Comparison of ENCODE assay signal across 8 mouse cellular contexts in the genomic region with DNA sequence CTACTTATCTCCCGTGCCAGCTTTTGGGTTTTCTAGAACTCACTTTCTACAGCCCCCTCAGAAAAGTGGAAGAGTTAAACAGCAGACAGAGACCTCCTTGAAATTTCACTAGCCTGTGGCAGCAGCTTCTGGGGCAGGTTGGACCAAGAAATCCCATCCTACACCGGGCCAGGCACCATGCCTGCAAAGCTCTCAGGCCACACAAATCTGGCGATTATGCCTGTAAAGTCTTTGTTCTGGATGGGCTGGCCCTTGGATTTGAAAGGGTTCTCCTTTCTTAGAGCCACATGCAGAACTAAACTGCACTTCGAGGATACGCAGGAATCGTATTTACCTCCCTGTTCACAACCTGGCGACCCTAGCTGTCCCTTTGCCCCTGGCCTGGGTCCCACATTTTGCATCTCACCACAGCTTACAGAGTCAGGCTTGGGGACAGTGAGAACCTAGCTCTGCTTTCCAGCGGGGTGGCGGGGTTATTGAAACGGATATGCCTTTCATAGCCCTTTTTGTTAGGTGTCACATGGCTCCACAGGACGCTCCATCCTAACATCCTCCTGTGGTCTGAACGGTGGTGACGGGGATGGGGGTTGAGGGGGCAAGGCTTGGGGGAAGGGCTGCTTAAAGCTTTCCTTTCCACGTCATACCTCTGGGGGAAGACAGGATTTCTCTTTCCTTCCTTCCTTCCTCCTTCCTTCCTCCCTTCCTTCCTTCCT.
DNase-seq lines count a peak whose midpoint lies in the region; ATAC-seq and TF ChIP-seq lines count a peak whose summit lies in the region.

No protein-coding gene starts in this region.

- no peak for TF ChIP-seq POLR2A in cortical plate, adult 2 months (IDR thresholded peaks at IDR 0.05; ENCODE audit: extremely low read depth, insufficient read depth, low read length)

- H3K36me3 ChIP-seq in heart, embryonic 15.5 days = no peaks in the 10 kb centered on the region
- H3K36me3 ChIP-seq in kidney, embryonic 16.5 days (ENCODE audit: insufficient read depth, low read length) = no peaks in the 10 kb centered on the region

- no peak for ATAC-seq in heart, embryonic 15.5 days (replicated peaks; ENCODE audit: insufficient number of reproducible peaks, insufficient read depth, low FRiP score, low read depth)
- peak; percentile 49 for ATAC-seq in kidney, embryonic 16.5 days (ENCODE audit: low FRiP score, low TSS enrichment)
- ATAC-seq in erythroblast, adult 5-6 weeks (replicated peaks; ENCODE audit: low FRiP score, poor library complexity, severe bottlenecking) = no peak

- H3K27ac ChIP-seq in cortical plate, adult 2 months (ENCODE audit: insufficient read depth, low read length) = no peak overlapping the region
- H3K27ac ChIP-seq in heart, embryonic 15.5 days = no peak overlapping the region
- H3K27ac ChIP-seq in kidney, embryonic 16.5 days (ENCODE audit: low read length) = 0 out of 2 replicates have a peak overlapping the region, but pooled peaks have one; percentile 50

- peak overlapping the region; percentile 31; the same call in 1 of the 2 replicates for H3K9ac ChIP-seq in heart, embryonic 15.5 days
- peak overlapping the region; percentile 63 for H3K9ac ChIP-seq in kidney, embryonic 16.5 days (replicated peaks; ENCODE audit: low read length)

- peak overlapping the region; percentile 32 for H3K4me3 ChIP-seq in cortical plate, adult 2 months (ENCODE audit: insufficient read depth, low read length)
- peak overlapping the region; percentile 44 for H3K4me3 ChIP-seq in heart, embryonic 15.5 days
- H3K4me3 ChIP-seq in kidney, embryonic 16.5 days (ENCODE audit: low read length) = peak overlapping the region; percentile 45

- WGBS in heart, embryonic 15.5 days = 29% methylated on average over 14 of the region's 14 CpGs
- WGBS in kidney, embryonic 16.5 days = 18% methylated on average over 14 of the region's 14 CpGs

- peak; percentile 35 for DNase-seq in left cerebral cortex, postnatal 4 days
- DNase-seq in left cerebral cortex, postnatal 36 days (ENCODE audit: low spot score in 2 of 2) = no peak
- peak; percentile 61 for DNase-seq in mesoderm, embryonic 11.5 days (ENCODE audit: low read depth, low spot score)
- DNase-seq in thymus, postnatal 14 days = peak; percentile 61

- peaks cover 4% of the 10 kb centered on the region; the same call in 1 of the 2 replicates for H3K27me3 ChIP-seq in heart, embryonic 15.5 days
- peaks cover 5% of the 10 kb centered on the region; the same call in 1 of the 2 replicates for H3K27me3 ChIP-seq in kidney, embryonic 16.5 days (ENCODE audit: insufficient read depth, low read length)

- no peaks in the 10 kb centered on the region; the same call in 1 of the 2 replicates for H3K4me1 ChIP-seq in cortical plate, adult 2 months (ENCODE audit: control insufficient read depth, insufficient read depth, low read length)
- peaks cover 6% of the 10 kb centered on the region for H3K4me1 ChIP-seq in heart, embryonic 15.5 days (replicated peaks)
- H3K4me1 ChIP-seq in kidney, embryonic 16.5 days (ENCODE audit: insufficient read depth, low read length) = peaks cover 5% of the 10 kb centered on the region

- TF ChIP-seq CTCF in cortical plate, adult 2 months (IDR thresholded peaks at IDR 0.05; ENCODE audit: extremely low read depth, insufficient read depth, low read length) = no peak

- intact Hi-C loops in left cerebral cortex, postnatal 4 days (cut with DNase I) = loop anchor here (5.0 to 10.0 kb wide), 2 partner anchors 337 to 530 kb away; no protein-coding TSS in a partner anchor
- intact Hi-C loops in left cerebral cortex, postnatal 36 days (cut with DNase I) = loop anchor here (5.0 to 10.0 kb wide), 4 partner anchors 258 to 530 kb away; a partner anchor contains a TSS

- no peaks in the 10 kb centered on the region for H3K9me3 ChIP-seq in heart, embryonic 15.5 days (replicated peaks)
- H3K9me3 ChIP-seq in kidney, embryonic 16.5 days (ENCODE audit: low read length) = no peaks in the 10 kb centered on the region

- H3K4me2 ChIP-seq in heart, embryonic 15.5 days = peak overlapping the region; percentile 78
- H3K4me2 ChIP-seq in kidney, embryonic 16.5 days (replicated peaks; ENCODE audit: low read depth, low read length) = peak overlapping the region; percentile 76

Comparison
In these comparisons a context has a peak if more than half of its experiments do, and no peak if none do; other contexts are left out.
1. DNase-seq: peak in left cerebral cortex, postnatal 4 days (single experiment), mesoderm, embryonic 11.5 days (single experiment) and thymus, postnatal 14 days (single experiment); none in left cerebral cortex, postnatal 36 days (0 of 2).
2. Peak in every context shown above with its lines, with median percentiles within 50 percentile points of each other: H3K4me3 ChIP-seq.